Mouse (Mus musculus) liver, embryonic 15.5 days (tissue): ENCODE results near the gene Mia. TPM values are rescaled to one million over a fixed set of nuclear protein-coding genes. Genes with fewer than 3 reads are reported as not detected.

Source experiments
- ATAC-seq: fragments of 200-750 bp; cut with Nextera tagmentation; 2 replicates; pipeline ENCODE4 v1.8.0; 2017; ENCODE audit warnings: moderate number of reproducible peaks, mild to moderate bottlenecking, moderate library complexity; ENCODE audit not compliant: insufficient read depth
- H3K27ac ChIP-seq: fragments of 300-500 bp; sonication (generic); replicated peaks from 2 replicates; pipeline ENCODE4 v1.5.1; 2015; ENCODE audit warnings: mild to moderate bottlenecking, inconsistent platforms
- H3K27me3 ChIP-seq: fragments of 300-500 bp; sonication (generic); 2 replicates; pipeline ENCODE4 v1.6.1; 2015; ENCODE audit warnings: mild to moderate bottlenecking, inconsistent platforms
- H3K36me3 ChIP-seq: fragments of 300-500 bp; sonication (generic); replicated peaks from 2 replicates; pipeline ENCODE4 v1.6.1; 2015; ENCODE audit warnings: moderate library complexity, mild to moderate bottlenecking, inconsistent platforms
- H3K4me1 ChIP-seq: fragments of 300-500 bp; sonication (generic); replicated peaks from 2 replicates; pipeline ENCODE4 v1.6.1; 2015; ENCODE audit warnings: inconsistent platforms
- H3K4me2 ChIP-seq: fragments of 300-500 bp; sonication (generic); 2 replicates; pipeline ENCODE4 v1.6.1; 2015; ENCODE audit warnings: moderate library complexity, mild to moderate bottlenecking, inconsistent platforms
- H3K4me3 ChIP-seq: fragments of 300-500 bp; sonication (generic); replicated peaks from 2 replicates; pipeline ENCODE4 v1.5.1; 2015; ENCODE audit warnings: mild to moderate bottlenecking, inconsistent platforms
- H3K9ac ChIP-seq: fragments of 300-500 bp; sonication (generic); 2 replicates; pipeline ENCODE4 v1.6.1; 2015; ENCODE audit warnings: moderate library complexity, mild to moderate bottlenecking, inconsistent platforms
- H3K9me3 ChIP-seq: fragments of 300-500 bp; sonication (generic); replicated peaks from 2 replicates; pipeline ENCODE4 v1.6.1; 2016; ENCODE audit warnings: inconsistent platforms
- WGBS: fragments of 180-500 bp; shearing (Covaris S2); methylation state at CpG from one replicate; pipeline ENCODE4 v1.1.7; 2015; ENCODE audit warnings: mixed read lengths; ENCODE audit not compliant: insufficient replicate concordance; 5-methylcytosine and 5-hydroxymethylcytosine counted together
- polyA plus RNA-seq: library from polyadenylated mRNA; unstranded; fragments of >200 nt; fragmentation: Nextera tagmentation; extraction: Ambion mirVana; gene quantifications from 2 replicates; pipeline ENCODE4 v1.2.1, GENCODE M21; 2015

The Mia gene
- polyA plus RNA-seq, 1 experiment from 2014 or later = 1.5 TPM

GRCm38 (mm10) chr7:27203730-27204449 is 22.9 kb upstream of the Mia start:
- Histone ChIP-seq H3K36me3 (peaks cover 25% of the 10 kb centered on the region), H3K27me3 (no peaks in the 10 kb centered on the region), H3K4me3 (no peak overlapping the region), H3K9me3 (no peaks in the 10 kb centered on the region), H3K27ac (no peak overlapping the region), H3K9ac (no peak overlapping the region), H3K4me2 (no peak overlapping the region), H3K4me1 (no peaks in the 10 kb centered on the region)
- WGBS = 86% methylated on average over 8 of the region's 8 CpGs
- ATAC-seq = no peak

- no peak overlapping the region for H3K4me2 ChIP-seq
- H3K36me3 ChIP-seq = peaks cover 22% of the 10 kb centered on the region
- H3K9ac ChIP-seq = no peak overlapping the region
- no peaks in the 10 kb centered on the region for H3K9me3 ChIP-seq
- H3K4me1 ChIP-seq = peaks cover 20% of the 10 kb centered on the region
- H3K27ac ChIP-seq = no peak overlapping the region
- H3K27me3 ChIP-seq = no peaks in the 10 kb centered on the region
- ATAC-seq = no peak
- 78% methylated on average over 8 of the region's 8 CpGs for WGBS
- no peak overlapping the region for H3K4me3 ChIP-seq
These were observed 17.8 kb upstream of the Mia start for GRCm38 (mm10) chr7:27198779-27199178.

- Histone ChIP-seq H3K4me1 (peaks cover 23% of the 10 kb centered on the region), H3K27ac (no peak overlapping the region), H3K9ac (no peak overlapping the region), H3K27me3 (no peaks in the 10 kb centered on the region), H3K4me3 (no peak overlapping the region), H3K36me3 (peaks cover 22% of the 10 kb centered on the region), H3K4me2 (no peak overlapping the region), H3K9me3 (no peaks in the 10 kb centered on the region)
- ATAC-seq = no peak
These were observed 17.4 kb upstream of the Mia start for GRCm38 (mm10) chr7:27198355-27198754.

GRCm38 (mm10) chr7:27197634-27198033 is 16.7 kb upstream of the Mia start:
- Histone ChIP-seq H3K9me3 (no peaks in the 10 kb centered on the region), H3K27ac (no peak overlapping the region), H3K4me2 (no peak overlapping the region), H3K9ac (no peak overlapping the region), H3K4me1 (peaks cover 23% of the 10 kb centered on the region), H3K36me3 (peaks cover 22% of the 10 kb centered on the region), H3K27me3 (no peaks in the 10 kb centered on the region), H3K4me3 (no peak overlapping the region)
- 74% methylated on average over 8 of the region's 8 CpGs for whole genome bisulfite sequencing
- ATAC-seq = no peak

- WGBS = 63% methylated on average over 3 of the region's 3 CpGs
- ATAC-seq = no peak
- Histone ChIP-seq H3K9me3 (no peaks in the 10 kb centered on the region), H3K27me3 (no peaks in the 10 kb centered on the region), H3K4me2 (0 out of 2 replicates have a peak overlapping the region, but pooled peaks have one; percentile 82), H3K36me3 (peaks cover 24% of the 10 kb centered on the region), H3K9ac (no peak overlapping the region), H3K4me1 (peaks cover 23% of the 10 kb centered on the region), H3K4me3 (no peak overlapping the region), H3K27ac (peak overlapping the region; percentile 66; the same call in 1 of the 2 replicates)
These were observed 16.2 kb upstream of the Mia start for GRCm38 (mm10) chr7:27197136-27197535.

DNA sequence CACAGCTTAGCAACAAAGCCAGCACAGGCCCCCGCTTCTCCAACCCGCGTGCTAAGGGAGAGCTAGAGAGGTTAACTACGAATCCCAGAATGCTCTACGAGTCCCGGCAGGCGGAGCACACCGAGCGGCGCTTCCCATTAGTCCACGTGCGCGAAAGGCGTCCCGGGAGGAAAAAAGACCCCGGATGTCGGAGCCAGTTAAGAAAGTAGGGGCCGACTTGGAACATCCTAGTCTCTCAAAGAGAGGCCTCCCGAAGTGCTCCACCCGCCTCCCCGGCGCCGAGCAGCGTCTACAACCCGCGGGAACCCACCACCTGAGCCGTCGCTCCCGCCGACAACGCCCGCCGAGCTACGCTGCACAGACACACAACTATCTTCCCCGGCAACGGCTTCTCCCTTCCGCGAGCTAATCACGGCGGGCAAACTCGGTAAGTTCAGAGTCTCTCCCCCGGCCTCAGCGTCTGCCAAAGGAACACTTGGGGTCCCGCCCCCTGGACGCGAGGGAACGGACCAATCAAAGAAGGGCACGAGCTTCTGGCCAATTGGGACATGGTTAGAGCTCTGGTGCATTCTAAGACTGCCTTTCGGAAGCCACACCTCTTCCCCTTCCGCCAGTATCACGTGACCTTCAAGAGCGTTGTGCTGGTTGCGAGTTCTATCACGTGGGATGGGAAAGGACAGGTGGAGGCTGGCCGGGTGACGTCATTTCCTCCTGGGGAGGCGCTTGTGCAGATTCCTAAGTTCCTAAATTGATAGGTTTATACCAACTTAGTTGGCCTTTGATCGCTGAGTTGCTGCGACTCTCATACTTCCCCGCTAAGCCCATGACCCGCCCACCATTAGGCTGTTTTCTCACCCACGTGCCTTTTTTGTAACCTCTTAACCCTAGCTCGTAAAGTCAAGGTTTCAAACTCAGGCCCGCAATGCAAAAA is 15.0 kb upstream of the Mia start, which contains the start of the genes BC024978 and Snrpa:
BC024978 (plus strand) TSS at position 101 of the 931 bp plus-strand sequence.
Snrpa (minus strand) TSS at position 591 of the 931 bp plus-strand sequence.
- peak within 1 kb of the TSS; percentile 94 for H3K27ac ChIP-seq
- peak within 1 kb of the TSS; percentile 82 for H3K4me2 ChIP-seq
- H3K9me3 ChIP-seq = no peaks in the 10 kb centered on the region
- peaks cover 23% of the 10 kb centered on the region for H3K4me1 ChIP-seq
- ATAC-seq = peak; percentile 96
- WGBS = under 1% methylated on average over 64 of the region's 64 CpGs
- peaks cover 36% of the 10 kb centered on the region for H3K36me3 ChIP-seq
- peak within 1 kb of the TSS; percentile 68 for H3K9ac ChIP-seq
- no peaks in the 10 kb centered on the region for H3K27me3 ChIP-seq
- peak within 1 kb of the TSS; percentile 75 for H3K4me3 ChIP-seq

DNA sequence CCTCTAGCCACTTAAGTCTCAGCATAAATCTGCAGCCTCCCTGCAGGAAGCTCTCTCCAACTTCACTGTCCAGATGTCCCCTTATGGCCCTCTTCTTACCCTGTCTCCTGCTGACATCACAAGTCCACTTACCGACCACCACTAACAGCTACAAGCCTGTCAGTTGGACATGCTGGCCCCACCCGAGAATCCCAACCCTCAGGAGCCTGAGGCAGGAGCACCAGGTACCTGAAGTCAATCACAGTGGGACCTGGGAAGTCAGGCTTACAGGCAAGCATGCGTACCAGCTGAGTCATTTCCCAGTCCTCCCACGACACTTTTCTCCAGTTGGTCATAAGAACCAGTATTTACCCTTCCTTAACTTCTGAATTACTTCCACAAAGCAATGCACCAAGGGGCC is 12.8 kb upstream of the Mia start:
- ATAC-seq = no peak
- Histone ChIP-seq H3K27ac (no peak overlapping the region), H3K4me2 (no peak overlapping the region), H3K4me3 (no peak overlapping the region), H3K9ac (no peak overlapping the region), H3K9me3 (no peaks in the 10 kb centered on the region), H3K36me3 (peaks cover 58% of the 10 kb centered on the region), H3K4me1 (peaks cover 23% of the 10 kb centered on the region), H3K27me3 (no peaks in the 10 kb centered on the region)
- WGBS = 66% methylated on average over 4 of the region's 4 CpGs

DNA sequence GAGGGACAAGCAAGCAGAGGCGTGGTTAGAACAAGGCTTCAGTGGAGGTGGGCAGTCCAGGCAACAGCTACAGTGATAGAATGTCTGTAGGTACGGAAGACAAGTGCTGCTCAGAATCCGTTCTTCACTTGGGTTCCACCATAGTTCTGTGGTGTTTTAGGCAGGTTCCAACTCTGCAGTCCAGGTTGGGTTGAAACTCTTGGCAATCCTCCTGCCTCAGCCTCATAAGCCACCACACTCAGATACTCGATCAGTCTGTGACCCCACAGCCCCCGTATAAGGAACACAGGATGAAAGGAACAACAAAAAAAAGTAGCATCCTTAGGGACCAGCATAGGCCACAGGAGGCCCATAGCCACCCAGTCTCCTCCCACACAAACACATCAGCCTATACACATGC is 11.5 kb upstream of the Mia start:
- ATAC-seq = no peak

GRCm38 (mm10) chr7:27189271-27189931 is 8.4 kb upstream of the Mia start:
- Histone ChIP-seq H3K27ac (no peak overlapping the region), H3K4me2 (no peak overlapping the region), H3K27me3 (no peaks in the 10 kb centered on the region), H3K4me1 (peaks cover 8% of the 10 kb centered on the region), H3K4me3 (no peak overlapping the region), H3K36me3 (peaks cover 98% of the 10 kb centered on the region), H3K9ac (no peak overlapping the region), H3K9me3 (no peaks in the 10 kb centered on the region)
- no peak for ATAC-seq
- WGBS = 80% methylated on average over 10 of the region's 10 CpGs

More for the DNA sequence above, 11.5 kb upstream of the Mia start:
- Histone ChIP-seq H3K27me3 (no peaks in the 10 kb centered on the region), H3K36me3 (peaks cover 71% of the 10 kb centered on the region), H3K27ac (no peak overlapping the region), H3K4me3 (no peak overlapping the region), H3K9ac (no peak overlapping the region), H3K4me2 (no peak overlapping the region), H3K9me3 (no peaks in the 10 kb centered on the region), H3K4me1 (peaks cover 23% of the 10 kb centered on the region)
- WGBS = 82% methylated on average over 5 of the region's 5 CpGs

DNA sequence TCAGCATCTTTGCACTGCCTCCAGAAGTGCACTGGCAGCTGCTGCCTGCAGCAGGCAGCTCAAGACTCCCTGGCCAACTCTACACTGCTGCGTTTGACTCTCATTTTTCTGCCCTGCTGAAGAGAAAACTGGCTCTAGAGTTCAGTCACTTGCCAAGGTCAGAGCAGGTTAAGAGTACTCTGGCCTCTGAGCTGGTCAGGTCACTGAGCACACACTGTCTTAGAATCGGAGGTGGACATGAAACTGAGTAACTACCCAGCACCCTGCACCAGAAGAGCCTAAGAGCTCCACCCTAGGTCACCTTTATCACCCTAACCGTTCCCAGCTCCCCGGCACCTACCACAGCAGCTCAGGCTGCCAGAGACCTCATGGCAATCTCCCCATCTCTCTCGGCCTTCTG is 5.0 kb upstream of the Mia start:
- no peak overlapping the region for H3K4me2 ChIP-seq
- WGBS = 68% methylated on average over 5 of the region's 5 CpGs
- no peak overlapping the region for H3K4me3 ChIP-seq
- ATAC-seq = no peak
- H3K27me3 ChIP-seq = no peaks in the 10 kb centered on the region
- H3K27ac ChIP-seq = no peak overlapping the region
- no peak overlapping the region for H3K9ac ChIP-seq
- H3K9me3 ChIP-seq = no peaks in the 10 kb centered on the region
- peaks cover 69% of the 10 kb centered on the region for H3K36me3 ChIP-seq
- peaks cover 4% of the 10 kb centered on the region; the same call in 1 of the 2 replicates for H3K4me1 ChIP-seq

GRCm38 (mm10) chr7:27184964-27185363 is 4.0 kb upstream of the Mia start:
- Histone ChIP-seq H3K9me3 (no peaks in the 10 kb centered on the region), H3K9ac (no peak overlapping the region), H3K4me2 (no peak overlapping the region), H3K4me1 (peaks cover 10% of the 10 kb centered on the region), H3K27ac (no peak overlapping the region), H3K36me3 (peaks cover 59% of the 10 kb centered on the region), H3K27me3 (no peaks in the 10 kb centered on the region), H3K4me3 (no peak overlapping the region)
- 35% methylated on average over 3 of the region's 3 CpGs for WGBS
- no peak for ATAC-seq
